Mouse (Mus musculus): ENCODE measurements around the gene Col4a3bp. TPM values are rescaled to one million over a fixed set of nuclear protein-coding genes. Genes with fewer than 3 reads are reported as not detected.

Gene Col4a3bp
- total and polyA plus RNA-seq, 3 experiments = 7.0 to 14.8 (median 11.9) TPM

- Histone ChIP-seq H3K4me1 (ENCODE audit: control insufficient read depth in 1 of 2, insufficient read depth in 2 of 2) (0 out of 4 replicates have a peak, but pooled peaks cover 0 to under 1% of the 10 kb centered on the region in 2 experiments), H3K27me3 (replicated peaks) (no peaks in the 10 kb centered on the region), H3K4me3 (replicated peaks in 1 of 3; ENCODE audit: low read depth in 2 of 3, low read length in 2 of 3, poor library complexity in 1 of 3) (no peak overlapping the region), H3K9me3 (replicated peaks; ENCODE audit: low read length) (peaks cover 3% of the 10 kb centered on the region), H3K36me3 (replicated peaks in 1 of 2; ENCODE audit: control insufficient read depth in 1 of 2, insufficient read depth in 1 of 2, low read length in 1 of 2) (peaks cover 0 to 46% of the 10 kb centered on the region in 2 experiments), H3K4me2 (ENCODE audit: insufficient read depth, low read depth, poor library complexity, severe bottlenecking) (no peak overlapping the region), H3K27ac (ENCODE audit: insufficient read depth, low read depth) (no peak overlapping the region), H3K79me2 (replicated peaks; ENCODE audit: control insufficient read depth, extremely low read depth, insufficient read depth, poor library complexity, severe bottlenecking) (peaks cover 18% of the 10 kb centered on the region), H3K9ac (ENCODE audit: insufficient read depth, low read depth) (no peak overlapping the region)
- no peak for DNase-seq (ENCODE audit: extremely low read depth)
- no peak for TF ChIP-seq ELF1 (IDR thresholded peaks at IDR 0.05; ENCODE audit: low read depth, low read length)
- no peak for TF ChIP-seq MXI1 (IDR thresholded peaks at IDR 0.05; ENCODE audit: low read depth, low read length)
- TF ChIP-seq ETS1 (conservative IDR thresholded peaks at IDR 0.05; ENCODE audit: low read depth, low read length) = no peak
- TF ChIP-seq MAFK (IDR thresholded peaks at IDR 0.05; ENCODE audit: insufficient replicate concordance, low read length) = no peak
- TF ChIP-seq IRF4 (IDR thresholded peaks at IDR 0.05; ENCODE audit: low read depth, low read length) = no peak
- dilution Hi-C loops (cut with MboI; ENCODE audit: extremely low pct_ligation_motif_present, extremely low pct_unique_long_range_greater_than_20kb, low sequenced_read_pairs) = no loop called here
- in situ Hi-C loops (cut with MboI; ENCODE audit: low pct_ligation_motif_present, low pct_unique_long_range_greater_than_20kb, low sequenced_read_pairs) = no loop called here
These were observed 14.6 kb upstream of the Col4a3bp start for GRCm38 (mm10) chr13:96527856-96528255.

- H3K36me3 ChIP-seq (replicated peaks in 1 of 2; ENCODE audit: control insufficient read depth in 1 of 2, insufficient read depth in 1 of 2, low read length in 1 of 2) = peaks cover 0 to 48% of the 10 kb centered on the region in 2 experiments
- peaks cover 2 to 8% of the 10 kb centered on the region in 2 experiments; a peak in 3 of 4 replicates for H3K4me1 ChIP-seq (ENCODE audit: control insufficient read depth in 1 of 2, insufficient read depth in 2 of 2)
- dilution Hi-C loops (cut with MboI; ENCODE audit: extremely low pct_ligation_motif_present, extremely low pct_unique_long_range_greater_than_20kb, low sequenced_read_pairs) = no loop called here
These were observed 13.6 kb upstream of the Col4a3bp start for GRCm38 (mm10) chr13:96528776-96529175.

GRCm38 (mm10) chr13:96529542-96529941, 12.9 kb upstream of the Col4a3bp start:
- Histone ChIP-seq H3K36me3 (replicated peaks in 1 of 2; ENCODE audit: control insufficient read depth in 1 of 2, insufficient read depth in 1 of 2, low read length in 1 of 2) (peaks cover 0 to 48% of the 10 kb centered on the region in 2 experiments), H3K27ac (ENCODE audit: insufficient read depth, low read depth) (no peak overlapping the region)
- TF ChIP-seq USF2 (conservative IDR thresholded peaks at IDR 0.05; ENCODE audit: low read depth, low read length) = no peak
- no peak for TF ChIP-seq POLR2A (IDR thresholded peaks at IDR 0.05; ENCODE audit: low read depth, low read length)
- no peak for TF ChIP-seq ZNF384 (IDR thresholded peaks at IDR 0.05; ENCODE audit: low read depth, low read length)
- no peak for TF ChIP-seq ZKSCAN1 (IDR thresholded peaks at IDR 0.05; ENCODE audit: borderline replicate concordance, low read depth, low read length)
- no peak for TF ChIP-seq MAZ (IDR thresholded peaks at IDR 0.05; ENCODE audit: low read depth, low read length)
- no peak for TF ChIP-seq ELF1 (IDR thresholded peaks at IDR 0.05; ENCODE audit: low read depth, low read length)
- no peak for TF ChIP-seq SMC3 (IDR thresholded peaks at IDR 0.05; ENCODE audit: low read depth, low read length)
- TF ChIP-seq JUND (conservative IDR thresholded peaks at IDR 0.05; ENCODE audit: low read depth, low read length) = no peak
- TF ChIP-seq NRF1 (IDR thresholded peaks at IDR 0.05; ENCODE audit: low read depth, low read length) = no peak
- no peak for TF ChIP-seq MYC (IDR thresholded peaks at IDR 0.05; ENCODE audit: low read depth, low read length)
- TF ChIP-seq KAT2A (IDR thresholded peaks at IDR 0.05; ENCODE audit: insufficient replicate concordance, low read length) = no peak
- no peak for TF ChIP-seq CTCF (conservative IDR thresholded peaks at IDR 0.05 in 1 of 2, IDR thresholded peaks at IDR 0.05 in 1 of 2; ENCODE audit: low read depth in 2 of 2, low read length in 2 of 2)
- no peak for TF ChIP-seq SIN3A (IDR thresholded peaks at IDR 0.05; ENCODE audit: low read length)

More at GRCm38 (mm10) chr13:96528776-96529175, 13.6 kb upstream of the Col4a3bp start:
- no peaks in the 10 kb centered on the region for H3K27me3 ChIP-seq (replicated peaks)
- no peak overlapping the region for H3K27ac ChIP-seq (ENCODE audit: insufficient read depth, low read depth)
- in situ Hi-C loops (cut with MboI; ENCODE audit: low pct_ligation_motif_present, low pct_unique_long_range_greater_than_20kb, low sequenced_read_pairs) = no loop called here
- H3K9ac ChIP-seq (ENCODE audit: insufficient read depth, low read depth) = no peak overlapping the region
- H3K4me2 ChIP-seq (ENCODE audit: insufficient read depth, low read depth, poor library complexity, severe bottlenecking) = no peak overlapping the region
- H3K79me2 ChIP-seq (replicated peaks; ENCODE audit: control insufficient read depth, extremely low read depth, insufficient read depth, poor library complexity, severe bottlenecking) = peaks cover 24% of the 10 kb centered on the region
- TF ChIP-seq SIN3A (IDR thresholded peaks at IDR 0.05; ENCODE audit: low read length) = no peak
- no peak for TF ChIP-seq TBP (conservative IDR thresholded peaks at IDR 0.05; ENCODE audit: low read depth, low read length)
- TF ChIP-seq KAT2A (IDR thresholded peaks at IDR 0.05; ENCODE audit: insufficient replicate concordance, low read length) = no peak
- TF ChIP-seq MXI1 (IDR thresholded peaks at IDR 0.05; ENCODE audit: low read depth, low read length) = no peak
- TF ChIP-seq EP300 (IDR thresholded peaks at IDR 0.05; ENCODE audit: low read length) = no peak
- no peak for TF ChIP-seq BHLHE40 (IDR thresholded peaks at IDR 0.05; ENCODE audit: low read depth, low read length)
- no peak for TF ChIP-seq UBTF (IDR thresholded peaks at IDR 0.05; ENCODE audit: low read depth, low read length)
- TF ChIP-seq SMC3 (IDR thresholded peaks at IDR 0.05; ENCODE audit: low read depth, low read length) = no peak
- no peak for TF ChIP-seq MYC (IDR thresholded peaks at IDR 0.05; ENCODE audit: low read depth, low read length)
- no peak for TF ChIP-seq POLR2AphosphoS2 (IDR thresholded peaks at IDR 0.05; ENCODE audit: low read depth, low read length)
- TF ChIP-seq ETS1 (conservative IDR thresholded peaks at IDR 0.05; ENCODE audit: low read depth, low read length) = no peak
- no peak for TF ChIP-seq ZC3H11A (IDR thresholded peaks at IDR 0.05; ENCODE audit: low read depth, low read length)
- no peak for DNase-seq (ENCODE audit: extremely low read depth)
- H3K4me3 ChIP-seq (replicated peaks in 1 of 3; ENCODE audit: low read depth in 2 of 3, low read length in 2 of 3, poor library complexity in 1 of 3) = no peak overlapping the region
- H3K9me3 ChIP-seq (replicated peaks; ENCODE audit: low read length) = peaks cover 3% of the 10 kb centered on the region

More at GRCm38 (mm10) chr13:96529542-96529941, 12.9 kb upstream of the Col4a3bp start:
- Histone ChIP-seq H3K27me3 (replicated peaks) (no peaks in the 10 kb centered on the region), H3K4me3 (replicated peaks in 1 of 3; ENCODE audit: low read depth in 2 of 3, low read length in 2 of 3, poor library complexity in 1 of 3) (no peak overlapping the region), H3K9me3 (replicated peaks; ENCODE audit: low read length) (peaks cover 3% of the 10 kb centered on the region), H3K9ac (ENCODE audit: insufficient read depth, low read depth) (no peak overlapping the region), H3K4me2 (ENCODE audit: insufficient read depth, low read depth, poor library complexity, severe bottlenecking) (no peak overlapping the region), H3K79me2 (replicated peaks; ENCODE audit: control insufficient read depth, extremely low read depth, insufficient read depth, poor library complexity, severe bottlenecking) (peaks cover 26% of the 10 kb centered on the region), H3K4me1 (ENCODE audit: control insufficient read depth in 1 of 2, insufficient read depth in 2 of 2) (peaks cover 4 to 15% of the 10 kb centered on the region in 2 experiments; a peak in 3 of 4 replicates)
- dilution Hi-C loops (cut with MboI; ENCODE audit: extremely low pct_ligation_motif_present, extremely low pct_unique_long_range_greater_than_20kb, low sequenced_read_pairs) (no loop called here), in situ Hi-C loops (cut with MboI; ENCODE audit: low pct_ligation_motif_present, low pct_unique_long_range_greater_than_20kb, low sequenced_read_pairs) (no loop called here)
- no peak for DNase-seq (ENCODE audit: extremely low read depth)

Measured in CH12.LX (cell line).